Mouse (Mus musculus): ENCODE data around the gene 9430038I01Rik. TPM values are rescaled to one million over a fixed set of nuclear protein-coding genes. Genes with fewer than 3 reads are reported as not detected.
"Not testable (repeated sequence)": the region's sequence is repeated elsewhere in the genome, so short reads cannot be mapped to it uniquely, and the experiment has no call there.

Gene 9430038I01Rik
- 1 to 10 TPM; 7.8 to 10.0 (median 8.8) TPM for total RNA-seq (2022)

DNA sequence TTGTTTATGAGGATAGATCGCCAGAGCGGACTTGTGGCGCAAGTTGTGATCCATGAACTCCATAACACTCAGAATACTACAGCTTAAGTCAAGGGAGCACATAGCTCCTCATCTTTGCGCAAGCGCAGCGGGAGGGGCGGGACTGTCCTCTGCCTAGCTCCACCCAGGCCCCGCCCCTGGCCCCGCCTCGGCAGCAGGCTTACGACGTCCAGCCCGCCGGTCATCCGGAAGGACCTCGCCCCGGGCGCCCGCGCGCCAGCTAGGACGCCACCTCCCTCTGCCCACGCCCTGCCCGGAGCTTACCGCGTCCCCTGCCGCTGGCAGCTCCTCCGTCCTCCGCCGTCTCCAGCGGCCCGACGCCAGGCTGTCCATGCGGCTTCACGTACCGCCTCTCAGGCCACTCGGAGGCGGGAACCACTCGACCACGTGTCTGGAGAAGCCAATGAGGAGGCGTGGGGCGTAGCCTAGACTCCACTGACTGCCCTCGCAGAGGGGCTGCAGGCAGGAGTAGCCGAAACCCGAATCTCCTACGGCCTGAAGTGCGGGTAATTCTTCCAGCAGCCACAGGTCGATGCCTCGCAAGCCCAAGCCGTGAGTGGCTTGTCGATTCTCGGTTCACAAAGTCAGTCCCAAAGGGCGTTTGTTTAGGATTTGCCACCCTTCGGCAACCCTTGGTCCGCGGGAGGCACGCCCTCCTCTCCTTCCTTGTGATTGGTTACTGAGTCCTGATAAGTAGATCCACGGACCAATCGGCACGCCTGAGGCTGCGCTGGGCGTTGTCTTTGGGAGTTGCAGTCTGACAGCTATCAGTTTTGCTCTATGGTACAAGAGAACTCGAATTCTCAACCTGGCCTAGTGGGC, at the start of gene 9430038I01Rik:
9430038I01Rik (minus strand) TSS at position 426 of the 861 bp plus-strand sequence.
- peak; percentile 96 for DNase-seq (ENCODE audit: low spot score)

GRCm38 (mm10) chr7:137445321-137445720, 34.8 kb upstream of the 9430038I01Rik start:
- DNase-seq (ENCODE audit: low spot score): no peak

- peak; percentile 57 for DNase-seq (ENCODE audit: low spot score)
These were observed 32.4 kb upstream of the 9430038I01Rik start for GRCm38 (mm10) chr7:137442951-137443350.

- DNase-seq (ENCODE audit: low spot score): not testable (repeated sequence)
These were observed 28.4 kb upstream of the 9430038I01Rik start for GRCm38 (mm10) chr7:137438962-137439361.

GRCm38 (mm10) chr7:137438179-137438550, 27.6 kb upstream of the 9430038I01Rik start:
- no peak for DNase-seq (ENCODE audit: low spot score)

GRCm38 (mm10) chr7:137437440-137438178, 27.0 kb upstream of the 9430038I01Rik start, which contains the start of gene Glrx3:
Gene Glrx3 (plus strand): TSS chr7:137437614.
- peak; percentile 98 for DNase-seq (ENCODE audit: low spot score)

GRCm38 (mm10) chr7:137436901-137437300, 26.3 kb upstream of the 9430038I01Rik start:
- no peak for DNase-seq (ENCODE audit: low spot score)

GRCm38 (mm10) chr7:137431769-137432603, 21.4 kb upstream of the 9430038I01Rik start:
- no peak for DNase-seq (ENCODE audit: low spot score)

DNA sequence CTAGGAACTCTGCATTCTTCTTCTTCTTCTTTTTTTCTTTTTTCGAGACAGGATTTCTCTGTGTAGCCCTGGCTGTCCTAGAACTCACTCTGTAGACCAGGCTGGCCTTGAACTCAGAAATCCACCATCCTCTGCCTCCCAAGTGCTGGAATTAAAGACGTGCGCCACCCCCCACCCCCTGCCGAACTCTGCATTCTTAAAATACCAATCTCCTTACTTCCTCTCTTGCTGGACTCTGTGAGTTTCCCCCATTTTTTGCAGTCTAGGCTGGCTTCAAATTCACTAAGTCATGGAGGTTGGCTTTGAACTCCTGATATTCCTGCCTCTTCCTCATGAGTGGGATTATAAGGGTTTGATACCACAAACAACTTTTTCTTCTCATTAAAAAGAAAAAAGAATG, 16.1 kb upstream of the 9430038I01Rik start:
- no peak for DNase-seq (ENCODE audit: low spot score)

DNA sequence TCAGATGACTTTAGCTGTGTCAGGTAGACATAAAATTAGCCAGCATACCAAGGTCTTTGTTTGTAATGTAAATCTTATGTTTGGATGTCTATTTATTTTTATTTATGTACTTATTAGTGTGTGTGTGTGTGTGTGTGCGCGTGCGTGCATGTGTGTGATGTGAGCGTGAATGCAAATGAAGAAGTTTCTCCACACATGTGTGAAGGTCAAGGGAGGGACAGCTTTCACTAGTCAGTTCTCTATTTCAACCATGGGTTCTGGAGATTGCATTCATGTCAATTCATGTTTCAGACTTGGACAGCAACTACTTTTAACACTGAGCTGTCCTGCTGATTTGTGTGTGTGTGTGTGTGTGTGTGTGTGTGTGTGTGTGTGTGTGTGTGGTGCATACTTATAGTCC, 10.7 kb upstream of the 9430038I01Rik start:
- DNase-seq (ENCODE audit: low spot score): no peak

DNA sequence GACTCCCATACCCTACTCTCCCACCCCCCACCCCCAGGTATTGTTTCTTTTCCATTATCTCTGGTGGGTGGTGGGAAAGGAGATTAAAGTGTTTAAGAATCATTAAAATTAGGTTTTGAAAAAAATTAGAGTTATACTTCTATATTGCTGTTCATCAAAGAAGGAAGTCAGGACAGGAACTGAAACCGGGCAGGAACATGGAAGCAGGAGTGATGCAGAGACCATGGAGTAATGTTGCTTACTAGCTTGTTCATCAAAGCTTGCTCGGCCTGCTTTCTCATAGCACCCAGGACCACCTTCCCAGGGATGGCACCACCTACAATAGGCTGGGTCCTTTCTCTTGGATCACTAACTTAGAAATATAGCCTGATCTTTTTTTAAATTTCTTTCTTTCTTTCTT, 10.0 kb upstream of the 9430038I01Rik start:
- no peak for DNase-seq (ENCODE audit: low spot score)

DNA sequence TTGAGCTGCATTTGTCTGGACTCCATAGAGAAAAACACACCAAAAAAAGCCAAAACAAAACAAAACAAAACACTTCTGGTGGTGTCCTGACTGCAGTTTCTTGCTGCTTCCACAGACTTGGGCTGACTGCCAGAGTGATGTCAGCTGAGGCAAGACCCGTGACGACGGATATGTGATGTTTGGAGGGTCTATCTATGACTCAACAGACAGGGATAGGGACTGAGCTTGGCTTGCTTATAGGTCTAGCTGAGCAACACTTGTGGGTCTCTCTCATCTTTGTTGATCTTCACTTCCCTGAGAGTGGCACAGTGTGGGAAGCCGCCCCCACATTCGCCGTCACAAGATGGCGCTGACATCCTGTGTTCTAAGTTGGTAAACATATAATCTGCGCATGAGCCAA, 4.1 kb upstream of the 9430038I01Rik start:
- no peak for DNase-seq (ENCODE audit: low spot score)

DNA sequence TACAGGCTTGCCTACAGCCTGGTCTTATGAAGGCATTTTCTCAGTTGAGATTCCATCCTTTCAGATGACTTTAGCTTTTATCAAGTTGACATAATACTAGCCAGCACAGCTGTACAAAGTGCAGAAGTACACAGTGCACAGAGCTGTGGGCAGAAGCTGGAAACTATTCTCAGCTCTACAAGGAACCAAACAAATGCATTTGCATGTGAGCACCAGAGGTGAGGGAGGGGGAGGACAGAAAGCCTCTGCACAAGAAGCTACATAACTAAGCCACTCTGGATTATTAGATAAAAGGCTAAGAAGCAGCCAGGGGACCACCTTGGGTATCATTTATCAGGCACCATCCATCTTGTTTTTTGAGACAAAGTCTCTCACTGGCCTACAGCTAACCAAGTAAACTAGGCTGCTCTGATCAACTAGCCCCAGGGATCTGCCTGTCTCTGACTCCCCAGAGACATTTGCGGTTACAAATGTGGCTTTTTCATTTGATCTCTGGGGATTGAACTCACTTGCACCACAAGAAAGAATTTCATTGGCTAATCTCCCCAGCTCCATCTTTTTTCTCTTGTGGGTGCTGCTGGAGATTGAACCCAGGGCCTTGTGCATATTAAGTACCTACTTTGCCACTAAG, 3.0 kb downstream of the 9430038I01Rik start:
- no peak for DNase-seq (ENCODE audit: low spot score)

DNA sequence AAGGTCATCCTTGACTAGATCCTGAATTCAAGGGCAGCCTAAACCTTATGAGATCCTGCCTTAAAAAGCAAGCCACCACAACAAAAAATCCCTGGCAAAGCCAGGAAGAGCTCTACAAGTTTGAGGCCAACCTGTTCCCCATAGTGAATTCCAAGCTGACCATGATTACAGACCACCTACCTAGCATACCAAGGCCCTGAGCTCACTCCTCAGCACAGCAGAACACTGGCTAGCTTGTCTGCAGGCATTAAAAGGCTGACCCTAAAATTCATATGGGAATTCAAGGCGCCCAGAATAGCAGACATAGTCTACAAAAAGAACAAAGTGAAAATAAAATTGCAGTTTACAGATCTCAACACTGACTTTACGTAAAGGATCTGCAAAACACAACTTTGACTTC, 6.4 kb downstream of the 9430038I01Rik start:
- DNase-seq (ENCODE audit: low spot score): no peak

DNA sequence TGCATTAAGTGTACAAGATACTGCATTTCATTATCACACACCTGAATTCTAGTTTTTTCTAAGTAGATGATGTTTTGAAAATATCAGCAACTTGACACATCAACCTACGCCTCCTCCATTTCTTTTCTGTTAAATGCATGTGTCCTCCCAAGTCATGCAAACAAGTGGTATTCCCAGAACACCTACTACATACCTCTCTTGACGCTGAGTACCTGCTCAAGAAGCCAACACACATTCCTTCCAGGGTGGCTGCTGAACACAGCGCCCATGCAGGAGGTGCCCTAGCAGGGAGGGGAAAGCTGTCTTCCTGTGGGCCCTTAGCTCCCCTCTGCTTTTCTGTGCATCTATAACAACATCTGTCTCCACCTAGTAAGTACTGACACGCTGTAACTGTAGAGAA, 11.6 kb downstream of the 9430038I01Rik start:
- no peak for DNase-seq (ENCODE audit: low spot score)

- no peak for DNase-seq (ENCODE audit: low spot score)
These were observed 13.1 kb downstream of the 9430038I01Rik start for GRCm38 (mm10) chr7:137397361-137397910.

DNA sequence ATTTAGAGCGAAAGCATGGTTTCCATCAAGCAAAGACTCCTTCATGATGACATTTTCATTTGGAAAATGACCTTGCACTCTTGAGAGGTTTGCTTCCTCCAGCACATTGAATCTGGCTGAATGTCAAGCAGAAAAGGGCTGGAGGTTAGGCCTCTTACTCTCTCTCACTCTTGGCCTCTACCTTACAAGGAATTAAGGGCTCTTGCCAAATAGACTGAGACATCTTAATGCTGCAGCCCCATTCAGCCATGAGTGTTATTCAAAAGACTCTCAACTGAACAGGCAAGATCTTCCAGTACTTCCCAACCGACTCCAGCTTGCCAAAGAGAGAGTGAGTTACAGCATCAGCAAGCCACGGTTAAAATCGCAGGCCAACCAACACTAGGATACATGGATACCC, 15.1 kb downstream of the 9430038I01Rik start:
- no peak for DNase-seq (ENCODE audit: low spot score)

DNA sequence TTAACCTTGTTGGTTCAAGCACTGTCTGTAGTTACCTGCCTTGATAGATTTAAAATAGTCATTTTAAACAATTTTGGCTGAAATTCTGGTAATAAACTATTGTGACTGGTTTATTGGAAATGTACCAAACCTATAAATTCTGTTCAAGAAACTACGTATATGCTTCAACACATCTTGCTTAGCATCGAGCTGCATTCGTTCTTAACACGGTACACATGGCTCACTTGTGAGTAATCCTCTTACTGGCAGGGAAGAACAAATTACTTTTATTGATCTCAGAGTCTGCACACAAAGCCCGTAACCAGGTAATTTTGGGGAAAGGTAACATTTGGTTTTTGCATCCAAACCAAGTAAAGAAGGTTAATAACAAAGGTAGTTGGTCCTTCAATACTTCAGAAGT, 22.7 kb downstream of the 9430038I01Rik start:
- no peak for DNase-seq (ENCODE audit: low spot score)

GRCm38 (mm10) chr7:137374996-137375395, 35.6 kb downstream of the 9430038I01Rik start:
- DNase-seq (ENCODE audit: low spot score): no peak

- no peak for DNase-seq (ENCODE audit: low spot score)
These were observed 38.8 kb downstream of the 9430038I01Rik start for GRCm38 (mm10) chr7:137371770-137372169.

DNA sequence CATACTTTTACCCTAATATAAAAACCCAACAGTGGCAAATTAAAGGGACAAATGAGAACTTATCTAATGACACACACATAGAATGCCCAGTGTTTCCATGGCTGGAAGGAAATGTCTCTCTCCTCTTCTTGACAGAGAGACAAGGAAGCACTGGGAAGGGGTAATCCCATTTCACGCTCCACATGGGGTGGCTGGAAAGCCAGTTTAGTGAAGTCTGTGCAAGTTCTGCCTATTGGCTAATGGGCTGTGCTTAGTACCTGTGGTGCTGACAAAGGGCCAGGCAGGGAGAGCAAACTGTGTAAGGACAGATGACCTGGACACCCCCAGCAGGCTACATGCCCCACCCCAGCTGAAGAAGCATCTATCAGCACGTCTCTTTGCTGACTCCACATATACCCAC, 40.4 kb downstream of the 9430038I01Rik start:
- DNase-seq (ENCODE audit: low spot score): no peak

Measured in heart, adult 8-10 months (tissue).